Comparison of ENCODE assay signal across 8 mouse cellular contexts in the genomic region with DNA sequence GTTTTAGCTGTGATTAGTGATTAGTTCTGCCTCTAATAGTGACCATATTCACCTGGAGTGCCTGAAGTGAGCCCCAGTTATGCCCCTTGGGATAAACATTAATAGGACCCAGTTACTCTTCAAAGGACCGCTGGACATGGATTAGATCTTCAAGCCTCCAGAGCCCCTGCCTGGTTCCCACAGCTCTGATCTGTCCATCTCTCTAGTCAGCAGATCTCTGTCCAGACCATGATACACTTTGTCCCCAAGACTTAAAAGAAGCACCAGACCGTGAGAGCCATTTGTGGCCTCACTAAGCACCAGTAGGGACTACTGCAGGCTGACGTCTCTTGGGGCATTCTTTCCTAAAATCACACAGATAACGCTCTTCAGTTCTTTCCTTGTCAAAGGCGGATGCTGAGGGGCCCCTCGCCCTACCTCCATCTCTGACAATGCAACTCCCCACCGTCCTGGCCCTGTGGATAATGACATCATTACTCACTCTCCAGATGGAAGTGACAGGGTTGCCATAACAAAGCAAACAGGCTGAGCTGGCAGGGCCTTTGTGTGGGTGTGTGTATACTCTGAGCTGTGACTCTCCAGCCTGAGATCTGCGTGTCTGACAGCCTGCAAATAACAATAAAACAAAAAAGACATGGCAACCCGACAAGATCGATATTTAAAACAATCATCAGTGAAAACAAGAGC. TPM values are rescaled to one million over a fixed set of nuclear protein-coding genes. Genes with fewer than 3 reads are reported as not detected.
DNase-seq lines count a peak whose midpoint lies in the region; ATAC-seq lines count a peak whose summit lies in the region.

No protein-coding gene starts in this region.

- H3K36me3 ChIP-seq in forebrain, embryonic 15.5 days = no peaks in the 10 kb centered on the region
- H3K36me3 ChIP-seq in hindbrain, embryonic 13.5 days = no peaks in the 10 kb centered on the region
- no peaks in the 10 kb centered on the region for H3K36me3 ChIP-seq in midbrain, embryonic 10.5 days

- H3K4me3 ChIP-seq in forebrain, embryonic 15.5 days = no peak overlapping the region
- no peak overlapping the region for H3K4me3 ChIP-seq in hindbrain, embryonic 13.5 days
- H3K4me3 ChIP-seq in midbrain, embryonic 10.5 days = peak overlapping the region; percentile 35

- ATAC-seq in forebrain, embryonic 15.5 days (replicated peaks) = peak; percentile 89
- peak; percentile 91 for ATAC-seq in hindbrain, embryonic 13.5 days (ENCODE audit: low FRiP score)
- ATAC-seq in monocyte, adult 5-6 weeks (replicated peaks; ENCODE audit: insufficient number of reproducible peaks, low FRiP score, low TSS enrichment, poor library complexity, severe bottlenecking) = no peak

- WGBS in forebrain, embryonic 15.5 days = 7% methylated on average over 10 of the region's 10 CpGs
- 5% methylated on average over 10 of the region's 10 CpGs for WGBS in hindbrain, embryonic 13.5 days
- WGBS in midbrain, embryonic 10.5 days = 14% methylated on average over 10 of the region's 10 CpGs

- peaks cover 19% of the 10 kb centered on the region for H3K4me1 ChIP-seq in forebrain, embryonic 15.5 days
- peaks cover 24% of the 10 kb centered on the region for H3K4me1 ChIP-seq in hindbrain, embryonic 13.5 days (replicated peaks)
- peaks cover 36% of the 10 kb centered on the region for H3K4me1 ChIP-seq in midbrain, embryonic 10.5 days

- peak overlapping the region; percentile 19; the same call in 1 of the 2 replicates for H3K9ac ChIP-seq in forebrain, embryonic 15.5 days (replicated peaks)
- H3K9ac ChIP-seq in hindbrain, embryonic 13.5 days = peak overlapping the region; percentile 66

- H3K9me3 ChIP-seq in forebrain, embryonic 15.5 days = no peaks in the 10 kb centered on the region
- H3K9me3 ChIP-seq in hindbrain, embryonic 13.5 days = no peaks in the 10 kb centered on the region
- H3K9me3 ChIP-seq in midbrain, embryonic 10.5 days (replicated peaks) = no peaks in the 10 kb centered on the region

- H3K27me3 ChIP-seq in forebrain, embryonic 15.5 days = no peaks in the 10 kb centered on the region
- no peaks in the 10 kb centered on the region for H3K27me3 ChIP-seq in hindbrain, embryonic 13.5 days
- peaks cover 34% of the 10 kb centered on the region for H3K27me3 ChIP-seq in midbrain, embryonic 10.5 days (ENCODE audit: low read depth, poor library complexity, severe bottlenecking)

- peak overlapping the region; percentile 30; the same call in 1 of the 2 replicates for H3K4me2 ChIP-seq in forebrain, embryonic 15.5 days (replicated peaks)
- peak overlapping the region; percentile 42 for H3K4me2 ChIP-seq in hindbrain, embryonic 13.5 days

- peak; percentile 17 for DNase-seq in gastrocnemius, adult 18-20 months (ENCODE audit: low spot score)
- no peak for DNase-seq in gastrocnemius, postnatal 10 days
- DNase-seq in layer of hippocampus, postnatal 14 days (ENCODE audit: low spot score in 2 of 2) = peak; percentile 46 to 81
- peak; percentile 84 for DNase-seq in midbrain, embryonic 10.5 days (ENCODE audit: low spot score)
- peak; percentile 33 for DNase-seq in yolk sac, embryonic 10.5 days (ENCODE audit: low spot score)

- peak overlapping the region; percentile 74 for H3K27ac ChIP-seq in forebrain, embryonic 15.5 days (replicated peaks)
- H3K27ac ChIP-seq in hindbrain, embryonic 13.5 days = peak overlapping the region; percentile 92
- peak overlapping the region; percentile 85 for H3K27ac ChIP-seq in midbrain, embryonic 10.5 days (replicated peaks)

RNA-seq across cellular contexts. Expression of gene Bclaf1, which starts 26.8 kb away (rescaled TPM):
- total RNA-seq in gastrocnemius, adult 18-20 months (2021) = 10 to 100 TPM; 41.9 to 48.6 TPM
- total RNA-seq in gastrocnemius, postnatal 10 days (2021) = 10 to 100 TPM; 64.1 to 75.1 TPM
- polyA plus RNA-seq in forebrain, embryonic 15.5 days (2015; fragmentation: Nextera tagmentation; extraction: Ambion mirVana) = 133 and 134 TPM in 2 replicates
- 127 and 138 TPM in 2 replicates for polyA plus RNA-seq in hindbrain, embryonic 13.5 days (2015; fragmentation: Nextera tagmentation; extraction: Ambion mirVana)
- total RNA-seq in layer of hippocampus, postnatal 14 days (2021) = 100 to 1,000 TPM; 120 to 133 TPM
- polyA plus RNA-seq in midbrain, embryonic 10.5 days (2016; fragmentation: Nextera tagmentation; extraction: Ambion mirVana) = 154 and 165 TPM in 2 replicates
- total RNA-seq in monocyte, adult 5-6 weeks (2017) = 413 to 489 TPM (median 444 TPM) in 3 replicates
